Mouse (Mus musculus): ENCODE results near the gene Mrgprg. TPM values are rescaled to one million over a fixed set of nuclear protein-coding genes. Genes with fewer than 3 reads are reported as not detected.

The Mrgprg gene
- total and polyA plus RNA-seq, 3 experiments: 0.16 TPM; not detected in 2

- TF ChIP-seq GATA1 (IDR thresholded peaks at IDR 0.05; ENCODE audit: borderline replicate concordance, low read length) (no peak), TAL1 (conservative IDR thresholded peaks at IDR 0.05; ENCODE audit: low read depth, low read length) (no peak), POLR2AphosphoS5 (IDR thresholded peaks at IDR 0.05; ENCODE audit: insufficient replicate concordance, low read depth, low read length) (no peak), GATA2 (IDR thresholded peaks at IDR 0.05; ENCODE audit: borderline replicate concordance, low read depth, low read length) (no peak), CTCF (IDR thresholded peaks at IDR 0.05; ENCODE audit: low read depth, low read length) (no peak)
- ATAC-seq (ENCODE audit: extremely low read depth, insufficient number of reproducible peaks, low FRiP score, poor library complexity, severe bottlenecking): no peak
- Histone ChIP-seq H3K27me3 (ENCODE audit: insufficient read depth, low read length) (peaks cover 30% of the 10 kb centered on the region), H3K36me3 (replicated peaks) (no peaks in the 10 kb centered on the region), H3K9me3 (replicated peaks) (no peaks in the 10 kb centered on the region), H3K4me1 (ENCODE audit: insufficient read depth, low read depth, low read length) (peaks cover 4% of the 10 kb centered on the region), H3K4me3 (ENCODE audit: low read depth, low read length) (no peak overlapping the region)
- no peak for DNase-seq (ENCODE audit: low spot score)
Measured at GRCm38 (mm10) chr7:143723841-143724240, 43.0 kb downstream of the Mrgprg start.

GRCm38 (mm10) chr7:143722646-143723045, 44.1 kb downstream of the Mrgprg start:
- DNase-seq (ENCODE audit: low spot score): no peak
- H3K27me3 ChIP-seq (ENCODE audit: insufficient read depth, low read length): peaks cover 30% of the 10 kb centered on the region

GRCm38 (mm10) chr7:143717811-143718210, 49.0 kb downstream of the Mrgprg start:
- Histone ChIP-seq H3K4me1 (ENCODE audit: insufficient read depth, low read depth, low read length) (no peaks in the 10 kb centered on the region), H3K4me3 (ENCODE audit: low read depth, low read length) (no peak overlapping the region), H3K27me3 (ENCODE audit: insufficient read depth, low read length) (peaks cover 9% of the 10 kb centered on the region; the same call in 1 of the 2 replicates), H3K9me3 (replicated peaks) (no peaks in the 10 kb centered on the region), H3K36me3 (replicated peaks) (no peaks in the 10 kb centered on the region)
- TF ChIP-seq CTCF (IDR thresholded peaks at IDR 0.05; ENCODE audit: low read depth, low read length): no peak
- TF ChIP-seq GATA1 (IDR thresholded peaks at IDR 0.05; ENCODE audit: borderline replicate concordance, low read length): no peak
- no peak for TF ChIP-seq TAL1 (conservative IDR thresholded peaks at IDR 0.05; ENCODE audit: low read depth, low read length)
- no peak for TF ChIP-seq GATA2 (IDR thresholded peaks at IDR 0.05; ENCODE audit: borderline replicate concordance, low read depth, low read length)
- TF ChIP-seq POLR2AphosphoS5 (IDR thresholded peaks at IDR 0.05; ENCODE audit: insufficient replicate concordance, low read depth, low read length): no peak
- ATAC-seq (ENCODE audit: extremely low read depth, insufficient number of reproducible peaks, low FRiP score, poor library complexity, severe bottlenecking) (no peak), DNase-seq (ENCODE audit: low spot score) (no peak)

More at GRCm38 (mm10) chr7:143722646-143723045, 44.1 kb downstream of the Mrgprg start:
- ATAC-seq (ENCODE audit: extremely low read depth, insufficient number of reproducible peaks, low FRiP score, poor library complexity, severe bottlenecking): no peak
- Histone ChIP-seq H3K9me3 (replicated peaks) (no peaks in the 10 kb centered on the region), H3K36me3 (replicated peaks) (no peaks in the 10 kb centered on the region), H3K4me1 (ENCODE audit: insufficient read depth, low read depth, low read length) (peaks cover 4% of the 10 kb centered on the region), H3K4me3 (ENCODE audit: low read depth, low read length) (no peak overlapping the region)
- no peak for TF ChIP-seq GATA1 (IDR thresholded peaks at IDR 0.05; ENCODE audit: borderline replicate concordance, low read length)
- no peak for TF ChIP-seq CTCF (IDR thresholded peaks at IDR 0.05; ENCODE audit: low read depth, low read length)
- no peak for TF ChIP-seq GATA2 (IDR thresholded peaks at IDR 0.05; ENCODE audit: borderline replicate concordance, low read depth, low read length)
- TF ChIP-seq POLR2AphosphoS5 (IDR thresholded peaks at IDR 0.05; ENCODE audit: insufficient replicate concordance, low read depth, low read length): no peak
- no peak for TF ChIP-seq TAL1 (conservative IDR thresholded peaks at IDR 0.05; ENCODE audit: low read depth, low read length)

Other genes with a start within 250 kb of the Mrgprg start
- 96.6 and 138 TPM in 2 replicates for gene Nap1l4, start 217.9 kb downstream of the Mrgprg start, total RNA-seq (2014; fragmentation: Nextera tagmentation)
- gene Nap1l4, start 217.9 kb downstream of the Mrgprg start, total RNA-seq (2017): 146 and 158 TPM in 2 replicates
- gene Nap1l4, start 217.9 kb downstream of the Mrgprg start, polyA plus RNA-seq (2012): 59.5 and 84.7 TPM in 2 replicates
- 58.2 and 74.8 TPM in 2 replicates for gene Cars, start 166.9 kb downstream of the Mrgprg start, total RNA-seq (2014; fragmentation: Nextera tagmentation)
- gene Cars, start 166.9 kb downstream of the Mrgprg start, total RNA-seq (2017): 41.3 and 54.5 TPM in 2 replicates
- gene Cars, start 166.9 kb downstream of the Mrgprg start, polyA plus RNA-seq (2012): 46.4 and 80.5 TPM in 2 replicates
- gene Tnfrsf26, start 138.3 kb downstream of the Mrgprg start, total RNA-seq (2014; fragmentation: Nextera tagmentation): 0.38 TPM in 1 of 2 replicates, not detected in the other
- gene Tnfrsf26, start 138.3 kb downstream of the Mrgprg start, total RNA-seq (2017): 0.17 and 0.38 TPM in 2 replicates
- not detected in 2 replicates for gene Tnfrsf26, start 138.3 kb downstream of the Mrgprg start, polyA plus RNA-seq (2012)
- gene Tnfrsf22, start 117.3 kb downstream of the Mrgprg start, total RNA-seq (2014; fragmentation: Nextera tagmentation): not detected in 2 replicates
- 0.11 and 0.12 TPM in 2 replicates for gene Tnfrsf22, start 117.3 kb downstream of the Mrgprg start, total RNA-seq (2017)
- gene Tnfrsf22, start 117.3 kb downstream of the Mrgprg start, polyA plus RNA-seq (2012): not detected in 2 replicates
- not detected in 2 replicates for gene Tnfrsf23, start 81.1 kb downstream of the Mrgprg start, total RNA-seq (2014; fragmentation: Nextera tagmentation)
- gene Tnfrsf23, start 81.1 kb downstream of the Mrgprg start, total RNA-seq (2017): 0.16 and 0.17 TPM in 2 replicates
- gene Tnfrsf23, start 81.1 kb downstream of the Mrgprg start, polyA plus RNA-seq (2012): not detected in 2 replicates
- not detected in 2 replicates for gene Osbpl5, start 10.0 kb downstream of the Mrgprg start, total RNA-seq (2014; fragmentation: Nextera tagmentation)
- 0.12 and 0.60 TPM in 2 replicates for gene Osbpl5, start 10.0 kb downstream of the Mrgprg start, total RNA-seq (2017)
- 0.01 TPM in 1 of 2 replicates, not detected in the other for gene Osbpl5, start 10.0 kb downstream of the Mrgprg start, polyA plus RNA-seq (2012)
- not detected in 2 replicates for gene Mrgpre, start 17.5 kb upstream of the Mrgprg start, total RNA-seq (2014; fragmentation: Nextera tagmentation)
- under 0.01 TPM in 1 of 2 replicates, not detected in the other for gene Mrgpre, start 17.5 kb upstream of the Mrgprg start, total RNA-seq (2017)
- not detected in 2 replicates for gene Mrgpre, start 17.5 kb upstream of the Mrgprg start, polyA plus RNA-seq (2012)
- 10.3 and 14.6 TPM in 2 replicates for gene Nadsyn1, start 55.9 kb upstream of the Mrgprg start, total RNA-seq (2014; fragmentation: Nextera tagmentation)
- 11.9 and 18.8 TPM in 2 replicates for gene Nadsyn1, start 55.9 kb upstream of the Mrgprg start, total RNA-seq (2017)
- 3.6 and 4.5 TPM in 2 replicates for gene Nadsyn1, start 55.9 kb upstream of the Mrgprg start, polyA plus RNA-seq (2012)
- gene Dhcr7, start 56.2 kb upstream of the Mrgprg start, total RNA-seq (2014; fragmentation: Nextera tagmentation): 83.0 and 83.2 TPM in 2 replicates
- 15.7 and 16.3 TPM in 2 replicates for gene Dhcr7, start 56.2 kb upstream of the Mrgprg start, total RNA-seq (2017)
- 11.0 and 20.6 TPM in 2 replicates for gene Dhcr7, start 56.2 kb upstream of the Mrgprg start, polyA plus RNA-seq (2012)
- not detected in 2 replicates for gene Gm498, start 99.8 kb upstream of the Mrgprg start, total RNA-seq (2014; fragmentation: Nextera tagmentation)
- gene Gm498, start 99.8 kb upstream of the Mrgprg start, total RNA-seq (2017): not detected in 2 replicates
- gene Gm498, start 99.8 kb upstream of the Mrgprg start, polyA plus RNA-seq (2012): 0.07 and 0.08 TPM in 2 replicates
- not detected in 2 replicates for gene Shank2, start 234.9 kb upstream of the Mrgprg start, total RNA-seq (2014; fragmentation: Nextera tagmentation)
- under 0.01 and 0.05 TPM in 2 replicates for gene Shank2, start 234.9 kb upstream of the Mrgprg start, total RNA-seq (2017)
- not detected in 2 replicates for gene Shank2, start 234.9 kb upstream of the Mrgprg start, polyA plus RNA-seq (2012)